10 mouse cellular contexts compared by ENCODE assay signal in the genomic region with DNA sequence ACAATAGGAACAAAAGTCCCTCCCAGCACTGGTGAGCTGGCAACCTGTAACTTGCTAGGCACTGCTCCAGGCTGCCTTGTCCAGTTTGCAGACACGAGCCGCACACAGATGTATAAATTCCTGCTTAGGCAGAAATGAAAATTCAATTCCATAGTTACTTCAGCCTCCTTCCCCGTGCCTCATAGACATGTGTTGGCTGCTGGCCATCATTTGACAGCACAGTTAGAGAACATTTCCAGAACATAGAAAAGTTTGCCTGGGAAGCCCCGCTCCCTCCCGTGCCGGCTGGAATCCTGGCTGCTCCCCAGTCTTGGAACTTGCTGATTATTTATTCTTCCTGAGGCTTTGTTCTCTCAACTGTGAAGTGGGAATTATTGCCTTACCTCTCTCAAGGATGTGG.
A peak's percentile ranks its signal among the peaks of the same experiment; 100 is the strongest.
DNase-seq lines count a peak whose midpoint lies in the region; ATAC-seq and TF ChIP-seq lines count a peak whose summit lies in the region.
"Had no signal": no experiment of that assay in that cellular context is flagged by ENCODE, and none has a peak within 500 bp of the region (broad histone marks: within the 10 kb centered on the region; RNA-seq: fewer than 3 reads in every experiment).

No protein-coding gene starts in this region.

- H3K9ac ChIP-seq in kidney, embryonic 16.5 days (replicated peaks; ENCODE audit: low read length) = no peak overlapping the region
- H3K9ac ChIP-seq in stomach, postnatal 0 days (ENCODE audit: low read length) = no peak overlapping the region

- no peak for TF ChIP-seq POLR2A in brain, embryonic 14.5 days (IDR thresholded peaks at IDR 0.05; ENCODE audit: borderline replicate concordance, extremely low read depth, insufficient read depth, insufficient read length, poor library complexity, severe bottlenecking)

- no peak for TF ChIP-seq EP300 in stomach, postnatal 0 days (optimal IDR thresholded peaks at IDR 0.05)

- no peaks in the 10 kb centered on the region for H3K9me3 ChIP-seq in heart, embryonic 10.5 days
- no peaks in the 10 kb centered on the region for H3K9me3 ChIP-seq in kidney, embryonic 16.5 days (ENCODE audit: low read length)
- H3K9me3 ChIP-seq in stomach, postnatal 0 days (ENCODE audit: control insufficient read depth, low read length) = no peaks in the 10 kb centered on the region
- H3K9me3 ChIP-seq: G1E had no signal

- peak; percentile 78 for ATAC-seq in kidney, embryonic 16.5 days (ENCODE audit: low FRiP score, low TSS enrichment)
- ATAC-seq in stomach, postnatal 0 days (ENCODE audit: low FRiP score, low TSS enrichment) = 0 out of 2 replicates have a peak, but pooled peaks have one; percentile 38
- ATAC-seq in megakaryocyte progenitor cell, adult 5-6 weeks (replicated peaks; ENCODE audit: poor library complexity) = no peak

- no peaks in the 10 kb centered on the region for H3K27me3 ChIP-seq in heart, embryonic 10.5 days (ENCODE audit: insufficient read depth, poor library complexity, severe bottlenecking)
- no peaks in the 10 kb centered on the region for H3K27me3 ChIP-seq in kidney, embryonic 16.5 days (ENCODE audit: insufficient read depth, low read length)
- H3K27me3 ChIP-seq in stomach, postnatal 0 days (ENCODE audit: control insufficient read depth, insufficient read depth, low read length) = no peaks in the 10 kb centered on the region

- H3K27ac ChIP-seq in heart, embryonic 10.5 days = peak overlapping the region; percentile 56; the same call in 1 of the 2 replicates
- peak overlapping the region; percentile 46; the same call in 1 of the 2 replicates for H3K27ac ChIP-seq in kidney, embryonic 16.5 days (ENCODE audit: low read length)
- no peak overlapping the region for H3K27ac ChIP-seq in stomach, postnatal 0 days (replicated peaks)

- TF ChIP-seq CTCF in brain, embryonic 14.5 days (IDR thresholded peaks at IDR 0.05; ENCODE audit: borderline replicate concordance, extremely low read depth, insufficient read depth, insufficient read length) = no peak
- no peak for TF ChIP-seq CTCF in stomach, postnatal 0 days (IDR thresholded peaks at IDR 0.05; ENCODE audit: low read depth)

- peak; percentile 39 for DNase-seq in layer of hippocampus, adult 11-12 months (ENCODE audit: low spot score)
- no peak for DNase-seq in layer of hippocampus, adult 9-10 months (ENCODE audit: low spot score)
- DNase-seq in brain, embryonic 14.5 days (ENCODE audit: low read depth) = peak; percentile 95
- DNase-seq in heart, embryonic 10.5 days (ENCODE audit: low spot score) = no peak
- DNase-seq in lung, postnatal 10 days = peak; percentile 74
- DNase-seq in stomach, postnatal 0 days (ENCODE audit: low spot score) = peak; percentile 56

- no peak overlapping the region for H3K4me3 ChIP-seq in heart, embryonic 10.5 days
- no peak overlapping the region for H3K4me3 ChIP-seq in kidney, embryonic 16.5 days (ENCODE audit: low read length)
- no peak overlapping the region for H3K4me3 ChIP-seq in stomach, postnatal 0 days (ENCODE audit: low read depth, low read length)
- H3K4me3 ChIP-seq: myocyte had no signal

- H3K36me3 ChIP-seq in heart, embryonic 10.5 days = no peaks in the 10 kb centered on the region
- no peaks in the 10 kb centered on the region for H3K36me3 ChIP-seq in kidney, embryonic 16.5 days (ENCODE audit: insufficient read depth, low read length)
- H3K36me3 ChIP-seq in stomach, postnatal 0 days (ENCODE audit: control insufficient read depth, insufficient read depth, low read length) = no peaks in the 10 kb centered on the region

- H3K4me1 ChIP-seq in heart, embryonic 10.5 days = peaks cover 48% of the 10 kb centered on the region
- H3K4me1 ChIP-seq in kidney, embryonic 16.5 days (ENCODE audit: insufficient read depth, low read length) = peaks cover 33% of the 10 kb centered on the region
- peaks cover 7% of the 10 kb centered on the region for H3K4me1 ChIP-seq in stomach, postnatal 0 days (replicated peaks; ENCODE audit: control insufficient read depth, insufficient read depth)

- peak overlapping the region; percentile 7; the same call in 1 of the 2 replicates for H3K4me2 ChIP-seq in kidney, embryonic 16.5 days (replicated peaks; ENCODE audit: low read depth, low read length)
- H3K4me2 ChIP-seq in stomach, postnatal 0 days (replicated peaks; ENCODE audit: low read depth) = peak overlapping the region; percentile 17; the same call in 1 of the 2 replicates

- 51% methylated on average over 6 of the region's 6 CpGs for WGBS in heart, embryonic 10.5 days
- WGBS in kidney, embryonic 16.5 days = 10% methylated on average over 6 of the region's 6 CpGs
- 10% methylated on average over 6 of the region's 6 CpGs for WGBS in stomach, postnatal 0 days

Comparison
In these comparisons a context has a peak if more than half of its experiments do, and no peak if none do; other contexts are left out.
1. DNase-seq: peak in layer of hippocampus, adult 11-12 months (single experiment), brain, embryonic 14.5 days (single experiment), lung, postnatal 10 days (single experiment) and stomach, postnatal 0 days (single experiment); none in layer of hippocampus, adult 9-10 months (single experiment) and heart, embryonic 10.5 days (single experiment).